Mouse (Mus musculus): ENCODE results near the gene Ube2h.
"Not testable (repeated sequence)": the region's sequence is repeated elsewhere in the genome, so short reads cannot be mapped to it uniquely, and the experiment has no call there.

Ube2h gene

GRCm38 (mm10) chr6:30242928-30243327 is 61.4 kb downstream of the Ube2h start:
- no peak for DNase-seq

- no peak for DNase-seq
Measured at GRCm38 (mm10) chr6:30240105-30240504, 64.2 kb downstream of the Ube2h start.

GRCm38 (mm10) chr6:30239207-30239606 is 65.1 kb downstream of the Ube2h start:
- no peak for DNase-seq

GRCm38 (mm10) chr6:30238079-30238478 is 66.3 kb downstream of the Ube2h start:
- no peak for DNase-seq

GRCm38 (mm10) chr6:30236564-30236963 is 67.8 kb downstream of the Ube2h start:
- DNase-seq: no peak

- no peak for DNase-seq
Measured at GRCm38 (mm10) chr6:30231758-30232293, 72.5 kb downstream of the Ube2h start.

GRCm38 (mm10) chr6:30230246-30230645 is 74.1 kb downstream of the Ube2h start:
- no peak for DNase-seq

GRCm38 (mm10) chr6:30228921-30229320 is 75.4 kb downstream of the Ube2h start:
- DNase-seq: no peak

GRCm38 (mm10) chr6:30228353-30228752 is 76.0 kb downstream of the Ube2h start:
- DNase-seq: no peak

GRCm38 (mm10) chr6:30226971-30227700 is 77.2 kb downstream of the Ube2h start:
- DNase-seq: no peak

GRCm38 (mm10) chr6:30224693-30225092 is 79.6 kb downstream of the Ube2h start:
- no peak for DNase-seq

GRCm38 (mm10) chr6:30222321-30222720 is 82.0 kb downstream of the Ube2h start:
- DNase-seq: no peak

- DNase-seq: no peak
Measured at GRCm38 (mm10) chr6:30217581-30217980, 86.8 kb downstream of the Ube2h start.

- DNase-seq: no peak
Measured at GRCm38 (mm10) chr6:30212468-30212867, 91.9 kb downstream of the Ube2h start.

- no peak for DNase-seq
Measured at GRCm38 (mm10) chr6:30211641-30212455, 92.5 kb downstream of the Ube2h start.

GRCm38 (mm10) chr6:30210788-30211187 is 93.6 kb downstream of the Ube2h start:
- peak; percentile 62 for DNase-seq

GRCm38 (mm10) chr6:30208844-30209243 is 95.5 kb downstream of the Ube2h start:
- no peak for DNase-seq

GRCm38 (mm10) chr6:30205587-30206202 is 98.6 kb downstream of the Ube2h start:
- peak; percentile 65 for DNase-seq

GRCm38 (mm10) chr6:30205180-30205538 is 99.2 kb downstream of the Ube2h start:
- DNase-seq: not testable (repeated sequence)

- peak; percentile 11 for DNase-seq
Measured at GRCm38 (mm10) chr6:30204383-30205179, 99.8 kb downstream of the Ube2h start.

- DNase-seq: no peak
Measured at GRCm38 (mm10) chr6:30196143-30196542, 108.2 kb downstream of the Ube2h start.

- DNase-seq: no peak
Measured at GRCm38 (mm10) chr6:30195656-30196055, 108.7 kb downstream of the Ube2h start.

GRCm38 (mm10) chr6:30183624-30184023 is 120.7 kb downstream of the Ube2h start:
- DNase-seq: no peak
